Mouse (Mus musculus): ENCODE data around the gene 2310039H08Rik. TPM values are rescaled to one million over a fixed set of nuclear protein-coding genes. Genes with fewer than 3 reads are reported as not detected.

2310039H08Rik gene
- polyA plus RNA-seq (2015; fragmentation: Nextera tagmentation; extraction: Ambion mirVana), result 69.8 and 78.6 TPM in 2 replicates

DNA sequence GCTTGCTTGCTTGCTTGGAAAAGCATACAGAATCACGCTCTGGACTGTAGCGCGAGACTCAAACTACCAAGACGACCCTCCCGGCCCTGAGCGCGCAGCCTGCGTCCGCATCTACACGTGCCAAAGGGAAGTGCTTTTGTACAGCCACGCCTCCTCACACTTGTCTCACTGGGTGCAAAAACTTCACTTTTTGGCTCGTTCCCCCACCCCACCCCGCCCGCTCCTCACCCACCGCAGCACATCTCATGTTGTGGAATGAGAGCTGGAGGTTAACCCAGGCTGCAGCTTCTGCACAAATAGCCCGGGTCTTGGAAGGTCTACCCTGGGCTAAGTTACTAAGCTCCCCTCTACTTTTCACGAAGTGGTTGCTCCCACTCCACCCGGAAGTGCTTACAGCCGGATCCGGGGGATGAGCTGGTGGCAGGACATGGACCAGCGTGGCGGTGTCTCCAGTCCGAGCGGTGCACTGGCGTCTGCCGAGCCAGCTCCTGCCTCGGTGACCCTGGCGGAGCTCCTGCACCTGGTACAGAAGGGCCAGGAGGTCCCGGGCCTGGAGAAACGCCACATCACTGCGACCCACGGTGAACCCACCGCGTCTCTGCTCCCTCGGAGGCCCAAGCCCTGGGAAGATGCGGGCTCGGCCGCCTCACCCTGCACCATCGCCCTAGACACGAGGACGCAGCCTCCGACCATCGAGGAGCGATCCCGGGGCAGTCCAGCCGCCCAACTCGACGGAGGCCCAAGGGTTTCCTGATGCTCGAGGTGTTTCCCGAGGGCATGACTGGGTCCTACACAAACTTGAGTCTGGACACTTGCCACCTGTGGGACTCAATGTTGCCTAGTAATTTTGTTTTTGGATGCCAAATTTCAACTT, at the start of gene 2310039H08Rik:
Gene 2310039H08Rik (plus strand): TSS at position 232 of the 874 bp plus-strand sequence.
- ATAC-seq (ENCODE audit: insufficient number of reproducible peaks, insufficient read depth, low FRiP score, low TSS enrichment, low read depth), result peak; percentile 84
- under 1% methylated on average over 50 of the region's 50 CpGs for WGBS

DNA sequence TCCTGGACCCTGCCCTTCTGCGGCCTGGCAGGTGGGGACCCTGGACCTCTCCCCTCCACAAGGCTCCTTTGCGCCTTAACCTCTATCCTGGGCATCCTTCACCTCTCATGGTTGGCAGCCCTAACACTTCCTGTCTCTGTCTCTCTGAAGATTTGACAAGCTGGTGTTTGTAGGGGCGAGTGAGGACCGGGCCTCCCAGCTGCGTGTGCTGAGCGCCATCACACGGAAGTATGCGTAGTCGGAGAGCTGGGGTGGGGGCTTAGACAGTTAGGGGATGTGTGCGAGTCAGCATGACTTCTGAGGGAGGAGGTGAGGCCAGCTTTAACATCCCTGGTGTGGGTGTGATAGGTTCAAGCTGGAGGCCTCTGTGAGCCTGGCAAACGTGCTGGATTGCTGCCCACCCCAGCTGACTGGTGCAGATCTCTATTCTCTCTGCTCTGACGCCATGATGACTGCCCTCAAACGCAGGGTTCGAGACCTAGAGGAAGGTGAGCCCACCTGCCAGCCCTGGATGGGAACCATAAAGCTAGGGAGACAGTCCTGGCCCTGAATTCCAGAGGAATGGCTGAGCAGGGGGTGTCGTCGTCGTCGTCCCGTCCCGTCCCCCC, 47.9 kb upstream of the 2310039H08Rik start:
- H3K9ac ChIP-seq, result no peak overlapping the region
- 79% methylated on average over 18 of the region's 20 CpGs for WGBS
- no peak for ATAC-seq (ENCODE audit: insufficient number of reproducible peaks, insufficient read depth, low FRiP score, low TSS enrichment, low read depth)
- no peak overlapping the region for H3K4me2 ChIP-seq
- peaks cover 19% of the 10 kb centered on the region for H3K27me3 ChIP-seq
- H3K4me3 ChIP-seq, result no peak overlapping the region
- H3K36me3 ChIP-seq, result peaks cover 65% of the 10 kb centered on the region
- no peak overlapping the region for H3K27ac ChIP-seq
- H3K4me1 ChIP-seq, result peaks cover 6% of the 10 kb centered on the region; the same call in 1 of the 2 replicates
- no peaks in the 10 kb centered on the region for H3K9me3 ChIP-seq

More for the DNA sequence above, at the start of gene 2310039H08Rik:
- H3K27ac ChIP-seq, result peak within 1 kb of the TSS; percentile 88
- peaks cover 34% of the 10 kb centered on the region for H3K36me3 ChIP-seq
- H3K4me3 ChIP-seq, result peak within 1 kb of the TSS; percentile 91
- H3K9me3 ChIP-seq, result no peaks in the 10 kb centered on the region
- H3K4me2 ChIP-seq, result peak within 1 kb of the TSS; percentile 64
- H3K9ac ChIP-seq, result peak within 1 kb of the TSS; percentile 90
- H3K4me1 ChIP-seq, result peaks cover 20% of the 10 kb centered on the region
- no peaks in the 10 kb centered on the region for H3K27me3 ChIP-seq

DNA sequence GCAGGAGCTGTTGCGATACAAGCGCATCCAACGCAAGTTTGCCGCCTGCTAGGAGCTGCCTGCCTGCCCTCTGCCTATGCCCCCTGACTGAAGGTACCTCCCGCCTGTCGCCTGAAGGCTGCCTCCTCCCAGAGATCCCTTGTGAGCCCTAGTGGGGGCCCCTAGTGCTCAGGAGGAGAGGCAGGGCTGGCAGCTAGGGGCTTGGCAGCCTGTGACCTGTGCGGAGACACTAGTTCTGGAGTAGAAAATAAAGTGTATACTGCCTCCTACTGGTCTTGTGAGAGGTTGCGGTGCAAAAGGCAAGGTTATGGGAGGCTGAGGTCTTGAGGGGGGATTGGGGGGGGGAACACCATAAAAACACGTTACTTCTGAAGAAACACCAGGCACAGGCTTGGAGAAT, 47.2 kb upstream of the 2310039H08Rik start:
- peaks cover 6% of the 10 kb centered on the region; the same call in 1 of the 2 replicates for H3K4me1 ChIP-seq
- H3K27ac ChIP-seq, result no peak overlapping the region
- ATAC-seq (ENCODE audit: insufficient number of reproducible peaks, insufficient read depth, low FRiP score, low TSS enrichment, low read depth), result no peak
- H3K4me2 ChIP-seq, result no peak overlapping the region
- 51% methylated on average over 9 of the region's 9 CpGs for WGBS
- no peaks in the 10 kb centered on the region for H3K9me3 ChIP-seq
- no peak overlapping the region for H3K4me3 ChIP-seq
- peaks cover 23% of the 10 kb centered on the region for H3K27me3 ChIP-seq
- no peak overlapping the region for H3K9ac ChIP-seq
- peaks cover 58% of the 10 kb centered on the region for H3K36me3 ChIP-seq

DNA sequence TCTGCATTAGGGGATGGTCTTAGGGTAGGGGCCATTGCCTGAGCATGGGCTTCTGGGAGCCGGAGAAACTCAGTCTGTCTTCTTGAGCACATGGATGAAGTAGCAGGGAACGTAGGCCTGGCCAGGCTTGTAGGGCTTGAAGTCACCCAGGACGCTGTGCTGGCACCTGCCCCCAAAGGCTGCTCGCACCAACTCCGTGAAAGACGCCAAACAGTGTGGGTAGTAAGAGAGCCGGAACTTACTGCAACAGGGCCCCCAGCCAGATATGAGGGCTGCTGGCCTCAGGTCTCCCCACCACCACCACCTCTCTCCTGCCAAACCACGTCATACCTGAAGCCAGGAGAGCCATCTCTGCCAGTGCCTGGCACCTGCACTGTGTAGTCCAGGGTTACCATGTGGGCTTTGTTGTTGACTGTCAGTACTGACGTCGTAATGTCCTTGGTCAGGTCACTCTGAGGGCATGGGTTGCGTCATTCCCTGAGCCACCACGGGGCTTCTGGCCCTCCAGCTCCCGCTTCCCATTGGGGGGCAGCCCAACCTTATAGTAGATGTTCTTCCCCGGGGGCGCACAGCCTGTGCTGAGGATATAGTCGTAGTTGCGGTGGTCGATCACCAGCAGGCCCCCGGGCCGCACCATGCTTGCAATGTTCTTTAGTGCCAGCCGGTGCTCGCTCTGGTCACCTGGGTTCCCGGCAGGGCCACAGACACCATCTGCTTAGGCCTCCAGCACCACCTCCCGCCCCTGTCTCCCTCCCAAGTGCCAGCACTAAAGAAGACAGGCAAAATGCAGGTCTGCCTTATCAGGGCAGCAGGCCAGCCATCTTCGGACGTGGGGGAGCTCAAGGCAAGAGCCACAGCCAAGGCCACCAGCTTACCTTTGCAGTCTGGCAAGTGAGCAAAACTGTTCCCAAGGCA, 46.4 kb upstream of the 2310039H08Rik start:
- Histone ChIP-seq H3K27me3 (peaks cover 24% of the 10 kb centered on the region), H3K4me3 (no peak overlapping the region), H3K4me2 (no peak overlapping the region), H3K27ac (no peak overlapping the region), H3K36me3 (peaks cover 50% of the 10 kb centered on the region), H3K4me1 (peaks cover 6% of the 10 kb centered on the region; the same call in 1 of the 2 replicates), H3K9me3 (no peaks in the 10 kb centered on the region), H3K9ac (no peak overlapping the region)
- ATAC-seq (ENCODE audit: insufficient number of reproducible peaks, insufficient read depth, low FRiP score, low TSS enrichment, low read depth), result no peak
- WGBS, result 92% methylated on average over 26 of the region's 26 CpGs

DNA sequence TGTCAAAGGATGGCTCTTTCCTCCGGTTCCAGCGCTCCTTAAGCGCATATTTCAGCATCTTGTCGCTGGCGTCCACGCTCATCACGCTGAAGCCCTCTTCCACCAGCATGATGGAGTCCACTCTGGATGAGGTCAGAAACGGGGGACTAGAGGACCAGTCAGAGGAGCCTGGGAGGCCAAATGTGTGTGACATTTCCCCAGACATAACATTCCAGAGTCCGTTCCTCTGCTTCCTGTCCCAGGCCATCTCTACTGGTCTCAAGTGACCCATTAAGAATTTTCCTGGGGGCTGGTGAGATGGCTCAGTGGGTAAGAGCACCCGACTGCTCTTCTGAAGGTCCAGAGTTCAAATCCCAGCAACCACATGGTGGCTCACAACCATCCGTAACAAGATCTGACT, 45.2 kb upstream of the 2310039H08Rik start:
- Histone ChIP-seq H3K36me3 (peaks cover 38% of the 10 kb centered on the region), H3K27ac (no peak overlapping the region), H3K4me3 (no peak overlapping the region), H3K4me1 (peaks cover 6% of the 10 kb centered on the region; the same call in 1 of the 2 replicates), H3K9ac (no peak overlapping the region), H3K4me2 (no peak overlapping the region), H3K27me3 (peaks cover 24% of the 10 kb centered on the region), H3K9me3 (no peaks in the 10 kb centered on the region)
- WGBS, result 89% methylated on average over 11 of the region's 11 CpGs
- no peak for ATAC-seq (ENCODE audit: insufficient number of reproducible peaks, insufficient read depth, low FRiP score, low TSS enrichment, low read depth)

DNA sequence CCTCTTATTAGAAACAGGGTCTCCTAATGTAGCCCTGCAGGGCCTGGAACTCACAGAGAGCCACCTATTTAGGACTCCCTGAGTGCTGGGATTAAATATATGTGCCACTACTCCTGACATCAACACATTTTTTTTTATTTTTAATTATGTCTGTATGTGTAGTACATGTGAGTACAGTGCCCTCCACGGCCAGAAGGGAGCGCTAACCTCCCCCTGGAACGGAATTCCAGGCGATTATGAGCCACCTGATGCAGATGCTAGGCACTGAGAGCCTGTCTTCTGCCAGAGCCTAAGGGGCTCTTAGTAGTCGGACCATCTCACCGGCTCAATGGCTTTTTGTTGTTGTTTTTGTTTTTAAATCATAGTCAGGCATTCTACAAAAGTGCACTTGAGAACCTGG, 44.4 kb upstream of the 2310039H08Rik start:
- Histone ChIP-seq H3K27ac (no peak overlapping the region), H3K4me1 (peaks cover 6% of the 10 kb centered on the region; the same call in 1 of the 2 replicates), H3K27me3 (peaks cover 24% of the 10 kb centered on the region), H3K36me3 (peaks cover 33% of the 10 kb centered on the region), H3K4me3 (no peak overlapping the region), H3K9ac (no peak overlapping the region), H3K9me3 (no peaks in the 10 kb centered on the region), H3K4me2 (no peak overlapping the region)
- WGBS, result 29% methylated on average over 6 of the region's 6 CpGs
- no peak for ATAC-seq (ENCODE audit: insufficient number of reproducible peaks, insufficient read depth, low FRiP score, low TSS enrichment, low read depth)

DNA sequence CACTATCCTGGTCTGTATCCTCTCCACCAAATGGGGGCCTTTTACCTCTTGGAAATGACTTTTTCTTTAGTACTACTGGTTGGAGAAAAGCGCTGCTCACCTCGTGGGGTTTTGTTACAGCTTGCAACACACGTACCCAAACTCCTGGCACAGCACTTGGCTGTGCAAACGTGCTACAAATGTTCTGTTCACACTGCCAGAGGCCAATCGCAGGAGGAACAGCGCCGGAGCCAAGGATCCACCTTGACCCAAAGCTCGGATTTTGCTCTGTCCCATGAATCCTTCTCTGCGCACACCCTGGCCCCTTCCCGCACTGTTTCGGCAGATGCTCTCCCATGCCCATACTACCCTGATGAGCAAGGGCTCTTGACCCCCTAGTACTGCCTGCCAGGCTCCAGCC, 43.9 kb upstream of the 2310039H08Rik start:
- Histone ChIP-seq H3K27ac (no peak overlapping the region), H3K9ac (0 out of 2 replicates have a peak overlapping the region, but pooled peaks have one; percentile 53), H3K4me1 (peaks cover 6% of the 10 kb centered on the region; the same call in 1 of the 2 replicates), H3K4me3 (peak overlapping the region; percentile 14), H3K36me3 (peaks cover 28% of the 10 kb centered on the region), H3K4me2 (peak overlapping the region; percentile 49), H3K9me3 (no peaks in the 10 kb centered on the region), H3K27me3 (peaks cover 24% of the 10 kb centered on the region)
- ATAC-seq (ENCODE audit: insufficient number of reproducible peaks, insufficient read depth, low FRiP score, low TSS enrichment, low read depth), result no peak
- 44% methylated on average over 11 of the region's 11 CpGs for WGBS

DNA sequence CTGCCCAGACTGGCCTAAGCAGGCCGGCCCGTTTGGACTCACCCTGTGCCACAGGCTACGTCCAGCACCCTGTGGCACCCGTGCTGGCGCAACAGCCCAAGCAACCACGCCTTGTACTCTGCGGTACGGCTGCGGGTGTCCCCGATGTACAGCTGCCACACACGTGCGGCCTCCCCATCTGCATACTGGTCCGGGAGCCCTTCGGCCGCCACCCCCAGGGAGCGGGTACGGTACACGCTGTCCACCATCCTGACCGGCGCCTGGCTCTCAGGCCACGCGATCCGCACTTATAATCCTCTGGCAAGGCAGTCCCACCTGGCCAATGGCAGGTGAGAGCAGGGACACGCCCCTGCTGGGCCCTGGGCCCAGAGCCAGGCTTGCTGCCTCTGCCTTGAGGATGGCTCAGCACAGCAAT, 43.5 kb upstream of the 2310039H08Rik start, which contains the start of gene Gnmt:
Gene Gnmt (minus strand): TSS at position 265 of the 415 bp plus-strand sequence.
- Histone ChIP-seq H3K4me2 (peak within 1 kb of the TSS; percentile 49), H3K36me3 (peaks cover 24% of the 10 kb centered on the region), H3K9me3 (no peaks in the 10 kb centered on the region), H3K4me1 (peaks cover 6% of the 10 kb centered on the region; the same call in 1 of the 2 replicates), H3K27ac (no peak within 1 kb of the TSS), H3K4me3 (peak within 1 kb of the TSS; percentile 14), H3K27me3 (peaks cover 24% of the 10 kb centered on the region), H3K9ac (0 out of 2 replicates have a peak within 1 kb of the TSS, but pooled peaks have one; percentile 53)
- no peak for ATAC-seq (ENCODE audit: insufficient number of reproducible peaks, insufficient read depth, low FRiP score, low TSS enrichment, low read depth)
- WGBS, result 16% methylated on average over 24 of the region's 24 CpGs

DNA sequence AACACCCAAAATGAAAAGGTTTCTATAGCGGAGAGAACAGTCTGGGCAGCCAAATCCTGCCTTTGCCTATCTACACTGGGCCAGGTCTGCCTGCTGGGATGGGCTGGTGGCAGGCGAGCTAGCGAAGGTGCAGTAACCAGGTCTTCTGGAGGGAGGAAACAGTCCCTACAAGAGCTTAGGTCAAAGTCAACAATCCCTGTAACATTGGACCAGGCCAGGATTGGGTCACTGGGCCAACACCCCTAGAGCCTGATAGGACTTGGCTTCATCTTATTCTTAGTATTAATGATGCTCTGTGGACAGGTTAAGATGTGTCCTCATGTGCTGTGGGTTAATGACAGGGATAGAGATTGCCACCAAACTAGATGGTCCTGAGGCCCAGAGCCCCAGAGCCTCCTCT, 38.4 kb upstream of the 2310039H08Rik start:
- no peak for ATAC-seq (ENCODE audit: insufficient number of reproducible peaks, insufficient read depth, low FRiP score, low TSS enrichment, low read depth)
- no peak overlapping the region for H3K4me3 ChIP-seq
- peaks cover 40% of the 10 kb centered on the region for H3K36me3 ChIP-seq
- no peak overlapping the region for H3K9ac ChIP-seq
- no peak overlapping the region for H3K27ac ChIP-seq
- H3K4me2 ChIP-seq, result no peak overlapping the region
- WGBS, result 92% methylated on average over 3 of the region's 3 CpGs
- no peaks in the 10 kb centered on the region for H3K4me1 ChIP-seq
- peaks cover 10% of the 10 kb centered on the region for H3K27me3 ChIP-seq
- no peaks in the 10 kb centered on the region for H3K9me3 ChIP-seq

DNA sequence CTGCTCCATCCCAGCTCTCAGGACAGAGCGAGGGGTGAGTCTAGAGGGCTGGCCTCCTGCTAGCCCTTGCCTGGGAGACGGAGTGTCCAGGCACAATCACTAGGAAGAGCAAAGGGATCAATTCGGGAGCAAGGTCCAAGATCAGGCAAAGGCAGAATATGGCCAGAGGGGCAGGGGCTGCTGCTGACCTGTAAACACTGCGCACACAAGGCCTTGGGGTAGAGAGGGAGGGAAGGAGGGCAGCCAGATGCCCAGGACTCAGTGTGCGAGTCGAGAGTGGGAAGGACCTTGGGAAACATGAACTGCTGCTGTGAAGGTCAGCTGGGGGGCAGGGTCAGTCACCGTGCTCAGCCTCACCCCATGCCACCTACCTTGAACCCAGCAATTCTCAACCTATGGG, 37.1 kb upstream of the 2310039H08Rik start:
- H3K36me3 ChIP-seq, result peaks cover 42% of the 10 kb centered on the region
- no peak for ATAC-seq (ENCODE audit: insufficient number of reproducible peaks, insufficient read depth, low FRiP score, low TSS enrichment, low read depth)
- H3K27me3 ChIP-seq, result 0 out of 2 replicates have a peak, but pooled peaks cover under 1% of the 10 kb centered on the region
- no peak overlapping the region for H3K4me3 ChIP-seq
- no peaks in the 10 kb centered on the region for H3K4me1 ChIP-seq
- no peak overlapping the region for H3K9ac ChIP-seq
- H3K27ac ChIP-seq, result no peak overlapping the region
- WGBS, result 86% methylated on average over 7 of the region's 7 CpGs
- H3K9me3 ChIP-seq, result no peaks in the 10 kb centered on the region
- no peak overlapping the region for H3K4me2 ChIP-seq

DNA sequence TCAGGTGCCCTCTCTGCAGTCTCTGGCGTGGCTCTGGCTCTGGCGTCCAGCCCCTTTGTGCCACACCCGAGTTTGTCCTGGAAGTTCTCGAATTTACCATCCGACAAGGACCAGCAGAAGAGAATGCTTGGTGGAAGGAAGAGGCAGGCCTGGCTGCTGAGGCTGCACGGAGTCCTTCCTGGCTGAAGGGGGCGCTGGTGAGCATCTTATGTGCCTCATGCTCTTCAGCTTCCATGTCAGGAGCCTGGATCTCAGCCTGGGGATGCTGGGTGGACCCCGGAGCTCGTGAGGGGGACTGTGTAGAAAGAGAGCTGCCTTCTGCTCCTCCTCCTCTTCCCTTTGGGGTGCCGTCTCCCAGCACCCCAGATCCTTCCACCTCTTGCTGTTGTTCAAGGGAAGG, 36.3 kb upstream of the 2310039H08Rik start:
- ATAC-seq (ENCODE audit: insufficient number of reproducible peaks, insufficient read depth, low FRiP score, low TSS enrichment, low read depth), result no peak
- Histone ChIP-seq H3K4me2 (no peak overlapping the region), H3K4me1 (no peaks in the 10 kb centered on the region), H3K9me3 (no peaks in the 10 kb centered on the region), H3K36me3 (peaks cover 43% of the 10 kb centered on the region), H3K27ac (no peak overlapping the region), H3K4me3 (no peak overlapping the region), H3K9ac (no peak overlapping the region), H3K27me3 (no peaks in the 10 kb centered on the region)
- WGBS, result 69% methylated on average over 10 of the region's 10 CpGs

Measured in embryonic facial prominence, embryonic 13.5 days (tissue).